Mouse (Mus musculus): ENCODE measurements around the gene Elmo3. TPM values are rescaled to one million over a fixed set of nuclear protein-coding genes. Genes with fewer than 3 reads are reported as not detected.

Elmo3 gene
- total RNA-seq, 1 experiment from 2014 or later, result 4.6 TPM

GRCm38 (mm10) chr8:105339886-105340635, 34.7 kb downstream of the Elmo3 start:
- ATAC-seq (replicated peaks in 1 of 2; ENCODE audit: insufficient read depth in 1 of 2, low FRiP score in 2 of 2, low TSS enrichment in 1 of 2, low read depth in 1 of 2, poor library complexity in 2 of 2, severe bottlenecking in 2 of 2), result no peak; a peak in 1 of 4 replicates

DNA sequence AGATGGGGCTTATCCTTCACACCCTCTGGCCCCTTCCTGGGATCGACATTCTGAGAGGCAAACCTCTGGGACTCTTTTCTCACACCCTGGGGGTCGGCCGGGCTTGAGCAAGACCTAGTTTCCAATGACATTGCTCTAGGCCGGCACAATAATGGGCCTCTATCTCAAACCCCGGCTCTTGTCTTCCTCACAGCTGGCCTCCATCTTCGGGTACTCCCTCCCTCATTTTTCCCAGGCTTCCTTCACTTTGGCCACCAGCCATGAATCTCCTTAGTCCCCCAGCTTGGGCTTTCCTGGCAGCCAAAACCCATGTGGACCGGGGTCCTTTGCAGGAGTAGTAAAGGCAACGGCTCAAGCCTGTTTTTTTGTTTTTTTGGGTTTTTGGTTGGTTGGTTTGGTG, 36.0 kb downstream of the Elmo3 start:
- no peak for ATAC-seq (replicated peaks in 1 of 2; ENCODE audit: insufficient read depth in 1 of 2, low FRiP score in 2 of 2, low TSS enrichment in 1 of 2, low read depth in 1 of 2, poor library complexity in 2 of 2, severe bottlenecking in 2 of 2)

DNA sequence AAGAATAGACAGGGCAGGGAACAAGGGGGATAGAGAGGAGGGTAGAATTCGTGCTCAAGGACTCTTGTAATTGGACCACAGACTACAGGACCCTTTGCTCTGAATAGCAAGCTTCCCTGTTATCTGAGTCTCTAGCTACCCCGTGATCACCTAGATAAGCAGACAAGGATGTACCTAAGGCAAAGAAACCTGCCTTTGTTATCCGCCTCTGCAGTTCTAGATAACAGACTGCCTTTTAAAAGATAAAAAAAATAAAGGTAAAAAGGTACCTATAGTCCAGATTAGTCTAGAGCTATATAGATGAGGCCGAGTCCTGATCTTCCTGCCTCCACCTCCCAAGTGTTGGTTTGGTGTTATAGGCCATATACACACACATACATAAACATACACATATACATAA, 37.4 kb downstream of the Elmo3 start:
- no peak for ATAC-seq (replicated peaks in 1 of 2; ENCODE audit: insufficient read depth in 1 of 2, low FRiP score in 2 of 2, low TSS enrichment in 1 of 2, low read depth in 1 of 2, poor library complexity in 2 of 2, severe bottlenecking in 2 of 2)

GRCm38 (mm10) chr8:105343791-105344574, 38.6 kb downstream of the Elmo3 start:
- ATAC-seq (replicated peaks in 1 of 2; ENCODE audit: insufficient read depth in 1 of 2, low FRiP score in 2 of 2, low TSS enrichment in 1 of 2, low read depth in 1 of 2, poor library complexity in 2 of 2, severe bottlenecking in 2 of 2), result no peak

DNA sequence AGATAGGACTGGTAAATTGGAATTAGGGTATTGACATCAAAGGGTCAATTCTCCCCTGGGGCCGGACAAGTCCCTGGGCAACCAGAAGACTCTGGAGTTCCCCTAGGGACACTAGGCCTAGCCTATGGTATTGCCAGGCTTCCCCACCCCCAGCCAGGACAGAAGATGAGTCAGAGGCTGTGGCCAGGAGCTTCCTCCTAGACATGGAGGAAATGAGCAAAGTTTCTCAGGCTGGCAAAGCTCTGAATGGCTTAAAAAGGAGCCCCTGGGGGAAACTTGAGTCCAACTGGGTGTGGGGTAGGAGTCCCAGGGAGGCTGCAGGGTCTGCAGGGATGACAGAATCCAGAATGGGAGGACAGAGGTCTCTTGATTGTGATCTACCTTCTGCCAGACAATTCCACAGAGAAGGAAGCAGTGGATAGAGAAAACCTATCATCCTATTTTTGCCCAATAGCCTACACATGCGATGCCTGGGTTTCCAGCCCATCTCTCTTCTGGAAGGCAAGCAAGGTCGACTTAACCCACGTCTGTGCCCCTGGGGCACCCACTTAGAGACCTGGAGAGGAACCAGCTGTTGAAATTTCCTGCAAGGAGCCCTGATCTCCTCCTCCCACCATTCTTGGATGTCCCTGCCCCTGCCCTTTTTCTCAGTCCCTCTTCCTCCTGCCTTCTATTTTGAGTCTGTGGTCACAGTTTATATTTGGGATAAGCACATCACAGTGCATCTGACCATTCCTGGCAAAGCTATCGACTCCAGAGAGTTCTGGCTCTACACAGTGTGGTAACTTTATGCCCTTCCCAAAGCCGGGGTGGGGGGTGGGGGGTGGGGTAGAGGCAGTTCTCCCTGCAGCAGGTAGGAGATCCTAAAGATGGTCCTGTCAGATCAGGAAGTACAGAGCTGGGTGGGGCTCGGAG, 39.9 kb downstream of the Elmo3 start:
- no peak for ATAC-seq (replicated peaks in 1 of 2; ENCODE audit: insufficient read depth in 1 of 2, low FRiP score in 2 of 2, low TSS enrichment in 1 of 2, low read depth in 1 of 2, poor library complexity in 2 of 2, severe bottlenecking in 2 of 2)

DNA sequence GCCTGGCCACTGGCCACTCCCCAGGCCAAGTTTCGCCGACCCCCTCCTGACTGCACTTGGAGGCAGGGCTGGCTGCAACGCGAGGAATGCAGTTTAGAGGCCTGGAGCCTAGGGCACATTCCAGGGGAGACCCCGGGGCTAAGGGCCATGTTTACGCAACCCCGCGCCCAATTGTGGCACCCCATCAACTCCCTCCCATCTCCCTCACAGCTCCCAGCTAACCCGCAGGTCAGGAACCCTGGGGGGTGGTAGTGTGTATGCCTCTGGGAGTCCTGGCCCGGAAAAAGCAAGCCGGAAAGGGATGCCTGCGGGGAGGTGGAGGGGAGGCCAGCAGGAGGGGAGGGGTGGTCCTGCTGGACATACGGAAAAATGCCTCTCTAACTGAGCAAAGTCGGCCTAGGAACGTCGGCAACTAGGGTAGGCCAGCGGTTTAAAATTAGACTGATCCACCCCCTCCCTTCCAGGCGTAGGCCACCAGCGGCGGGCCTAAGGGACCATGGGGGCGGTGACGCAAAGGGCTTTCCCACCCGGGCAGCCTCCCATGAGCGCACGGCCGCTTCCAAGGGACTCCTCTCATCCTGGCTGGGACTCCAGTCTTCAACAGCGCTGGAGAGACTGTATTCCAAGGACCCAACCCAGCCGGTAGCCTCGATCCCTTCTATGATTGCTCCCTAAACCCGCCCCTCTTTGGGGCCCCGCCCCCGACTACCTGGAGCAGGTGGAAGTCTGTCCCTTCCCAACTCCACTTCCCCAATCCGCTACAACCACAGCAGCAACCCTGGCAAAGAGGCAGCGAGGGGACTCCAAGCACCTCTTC, 41.4 kb downstream of the Elmo3 start:
- ATAC-seq (replicated peaks in 1 of 2; ENCODE audit: insufficient read depth in 1 of 2, low FRiP score in 2 of 2, low TSS enrichment in 1 of 2, low read depth in 1 of 2, poor library complexity in 2 of 2, severe bottlenecking in 2 of 2), result peak in 1 of 2 experiments; percentile 4; a peak in 1 of 4 replicates

GRCm38 (mm10) chr8:105347428-105348221, 42.2 kb downstream of the Elmo3 start, which contains the start of gene Fhod1:
TSS of gene Fhod1 (minus strand) at chr8:105347953.
- ATAC-seq (replicated peaks in 1 of 2; ENCODE audit: insufficient read depth in 1 of 2, low FRiP score in 2 of 2, low TSS enrichment in 1 of 2, low read depth in 1 of 2, poor library complexity in 2 of 2, severe bottlenecking in 2 of 2), result peak; percentile 83 to 89

DNA sequence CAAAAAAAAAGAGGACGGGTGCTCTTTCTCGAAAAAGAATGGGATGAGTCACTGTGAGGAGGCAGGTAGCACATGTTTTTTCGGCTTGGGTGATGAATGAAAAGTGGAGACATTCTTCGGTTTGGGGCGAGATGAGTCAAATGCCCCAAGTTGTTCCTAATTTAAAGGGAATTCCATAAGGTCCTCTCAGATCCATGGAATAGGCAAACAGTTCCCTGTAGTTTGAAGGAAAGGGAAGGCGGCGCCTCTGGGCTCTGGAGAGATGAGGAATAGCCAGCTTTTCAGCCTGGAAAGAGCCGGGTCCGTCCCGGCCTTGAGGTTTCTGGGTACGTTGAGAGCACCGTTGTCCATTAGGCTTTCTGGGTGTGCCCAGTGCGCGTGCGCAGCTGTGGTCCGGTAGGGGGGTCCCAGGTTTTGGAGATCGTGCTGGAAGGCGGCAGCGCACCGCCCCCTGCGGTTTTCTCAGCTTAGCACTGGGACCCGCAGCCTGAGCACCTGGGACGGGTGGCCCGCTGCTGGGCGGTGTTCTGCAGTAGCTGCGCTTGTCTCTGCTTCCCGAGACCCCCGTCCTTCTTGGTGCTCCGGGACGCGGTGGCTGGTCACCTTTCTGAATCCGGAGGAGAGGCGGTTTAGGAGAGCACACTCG, 43.2 kb downstream of the Elmo3 start, which contains the start of gene Slc9a5:
Slc9a5 (plus strand) TSS at position 394 of the 646 bp plus-strand sequence.
- no peak for ATAC-seq (replicated peaks in 1 of 2; ENCODE audit: insufficient read depth in 1 of 2, low FRiP score in 2 of 2, low TSS enrichment in 1 of 2, low read depth in 1 of 2, poor library complexity in 2 of 2, severe bottlenecking in 2 of 2)

DNA sequence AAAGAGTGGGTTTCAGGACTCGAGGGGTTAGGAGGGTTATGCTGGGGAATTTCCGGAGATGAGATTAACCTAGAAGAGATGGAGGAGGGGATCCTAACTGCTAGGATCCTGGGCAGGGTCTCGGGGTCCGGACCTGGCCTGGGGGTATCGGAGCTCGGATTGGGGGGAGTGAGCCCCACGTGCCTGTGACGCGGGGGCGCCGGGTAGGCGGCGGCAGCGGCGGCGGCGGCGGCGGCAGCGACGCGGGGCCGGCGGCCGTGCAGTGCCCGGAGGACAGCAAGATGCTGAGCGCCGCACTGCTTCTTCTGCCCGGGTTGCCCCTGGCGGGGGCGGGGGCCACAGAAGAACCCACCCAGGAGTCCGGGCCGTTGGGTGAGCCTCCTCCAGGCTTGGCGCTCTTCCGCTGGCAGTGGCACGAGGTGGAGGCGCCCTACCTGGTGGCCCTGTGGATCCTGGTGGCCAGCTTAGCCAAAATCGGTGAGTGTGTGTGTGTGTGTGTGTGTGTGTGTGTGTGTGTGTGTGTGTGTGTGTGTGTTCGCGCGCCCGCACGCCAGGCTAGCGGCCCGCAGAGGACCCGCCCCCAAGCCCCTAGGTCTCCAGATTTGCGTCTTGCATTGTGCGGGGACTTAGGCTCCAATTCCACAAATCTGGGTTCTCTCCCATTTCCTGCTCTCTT, 43.8 kb downstream of the Elmo3 start:
- ATAC-seq (replicated peaks in 1 of 2; ENCODE audit: insufficient read depth in 1 of 2, low FRiP score in 2 of 2, low TSS enrichment in 1 of 2, low read depth in 1 of 2, poor library complexity in 2 of 2, severe bottlenecking in 2 of 2), result no peak

DNA sequence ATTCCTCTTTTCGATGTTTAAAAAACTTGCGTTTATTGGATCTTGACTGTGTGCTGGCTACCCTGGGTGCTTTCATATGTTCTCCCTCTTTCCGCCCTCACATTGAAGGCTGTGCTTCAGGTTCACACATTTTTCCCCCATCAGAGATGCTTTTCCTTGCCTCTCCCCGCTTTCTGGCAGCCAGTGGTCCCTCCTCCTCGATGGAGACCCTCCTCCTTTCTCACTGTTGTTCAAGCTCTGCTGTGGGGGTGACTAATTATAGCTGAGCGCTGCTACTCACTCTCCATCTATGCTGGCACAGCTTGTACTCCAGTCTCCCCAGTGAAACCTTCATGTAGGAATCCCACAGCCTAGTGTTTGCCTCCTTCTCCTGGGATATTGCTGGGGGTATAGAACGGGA, 44.8 kb downstream of the Elmo3 start:
- ATAC-seq (replicated peaks in 1 of 2; ENCODE audit: insufficient read depth in 1 of 2, low FRiP score in 2 of 2, low TSS enrichment in 1 of 2, low read depth in 1 of 2, poor library complexity in 2 of 2, severe bottlenecking in 2 of 2), result no peak

- ATAC-seq (replicated peaks in 1 of 2; ENCODE audit: insufficient read depth in 1 of 2, low FRiP score in 2 of 2, low TSS enrichment in 1 of 2, low read depth in 1 of 2, poor library complexity in 2 of 2, severe bottlenecking in 2 of 2), result no peak
Observed at GRCm38 (mm10) chr8:105353583-105354135, 48.3 kb downstream of the Elmo3 start.

DNA sequence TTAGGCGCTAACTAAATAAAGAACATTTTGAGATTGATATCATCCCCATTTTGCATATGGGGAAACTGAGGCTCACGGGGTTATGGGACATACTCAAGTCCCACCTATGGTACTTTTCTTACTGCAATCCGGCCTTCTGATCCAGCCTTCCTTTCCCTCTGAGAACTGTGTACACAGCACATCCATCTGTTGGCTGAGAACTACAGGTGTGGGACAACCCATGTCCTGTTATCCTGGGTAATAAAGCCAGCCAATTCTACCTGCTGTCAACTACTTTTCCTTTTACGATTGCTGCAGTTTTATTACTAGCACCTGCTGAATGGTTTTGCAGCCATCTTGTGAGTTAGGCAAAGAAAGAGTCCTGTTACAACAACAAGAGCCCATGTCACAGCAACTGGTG, 49.1 kb downstream of the Elmo3 start:
- ATAC-seq (replicated peaks in 1 of 2; ENCODE audit: insufficient read depth in 1 of 2, low FRiP score in 2 of 2, low TSS enrichment in 1 of 2, low read depth in 1 of 2, poor library complexity in 2 of 2, severe bottlenecking in 2 of 2), result no peak

GRCm38 (mm10) chr8:105355179-105356024, 50.0 kb downstream of the Elmo3 start:
- no peak for ATAC-seq (replicated peaks in 1 of 2; ENCODE audit: insufficient read depth in 1 of 2, low FRiP score in 2 of 2, low TSS enrichment in 1 of 2, low read depth in 1 of 2, poor library complexity in 2 of 2, severe bottlenecking in 2 of 2)

GRCm38 (mm10) chr8:105356681-105357080, 51.3 kb downstream of the Elmo3 start:
- no peak for ATAC-seq (replicated peaks in 1 of 2; ENCODE audit: insufficient read depth in 1 of 2, low FRiP score in 2 of 2, low TSS enrichment in 1 of 2, low read depth in 1 of 2, poor library complexity in 2 of 2, severe bottlenecking in 2 of 2)

Measured in hematopoietic stem cell, adult 5-6 weeks (primary cell).